Mouse (Mus musculus): ENCODE measurements around the gene Pbx1.
A peak's percentile ranks its signal among the peaks of the same experiment; 100 is the strongest.

Pbx1 gene

GRCm38 (mm10) chr1:168139138-168139682, 292.9 kb downstream of the Pbx1 start:
- DNase-seq, result no peak

- no peak for DNase-seq
These were observed 293.4 kb downstream of the Pbx1 start for GRCm38 (mm10) chr1:168138669-168139068.

GRCm38 (mm10) chr1:168137890-168138289, 294.2 kb downstream of the Pbx1 start:
- no peak for DNase-seq

GRCm38 (mm10) chr1:168135545-168135944, 296.5 kb downstream of the Pbx1 start:
- no peak for DNase-seq

- DNase-seq, result no peak
These were observed 298.4 kb downstream of the Pbx1 start for GRCm38 (mm10) chr1:168133696-168134095.

GRCm38 (mm10) chr1:168128004-168128403, 304.1 kb downstream of the Pbx1 start:
- DNase-seq, result no peak

- no peak for DNase-seq
These were observed 307.2 kb downstream of the Pbx1 start for GRCm38 (mm10) chr1:168124643-168125490.

GRCm38 (mm10) chr1:168118077-168118476, 314.0 kb downstream of the Pbx1 start:
- no peak for DNase-seq

GRCm38 (mm10) chr1:168117367-168117766, 314.7 kb downstream of the Pbx1 start:
- DNase-seq, result no peak

- no peak for DNase-seq
These were observed 322.3 kb downstream of the Pbx1 start for GRCm38 (mm10) chr1:168109797-168110196.

GRCm38 (mm10) chr1:168103821-168104220, 328.2 kb downstream of the Pbx1 start:
- no peak for DNase-seq

GRCm38 (mm10) chr1:168101514-168101913, 330.6 kb downstream of the Pbx1 start:
- no peak for DNase-seq

- no peak for DNase-seq
These were observed 333.3 kb downstream of the Pbx1 start for GRCm38 (mm10) chr1:168098806-168099205.

- no peak for DNase-seq
These were observed 337.4 kb downstream of the Pbx1 start for GRCm38 (mm10) chr1:168094671-168095070.

GRCm38 (mm10) chr1:168093044-168093443, 339.0 kb downstream of the Pbx1 start:
- peak; percentile 32 for DNase-seq

- no peak for DNase-seq
These were observed 340.4 kb downstream of the Pbx1 start for GRCm38 (mm10) chr1:168091627-168092026.

- no peak for DNase-seq
These were observed 343.4 kb downstream of the Pbx1 start for GRCm38 (mm10) chr1:168088680-168089079.

- DNase-seq, result peak; percentile 9
These were observed 352.7 kb downstream of the Pbx1 start for GRCm38 (mm10) chr1:168079394-168079767.

GRCm38 (mm10) chr1:168078746-168079393, 353.2 kb downstream of the Pbx1 start:
- DNase-seq, result no peak

- no peak for DNase-seq
These were observed 360.1 kb downstream of the Pbx1 start for GRCm38 (mm10) chr1:168071974-168072373.

GRCm38 (mm10) chr1:168070273-168070910, 361.7 kb downstream of the Pbx1 start:
- no peak for DNase-seq

- DNase-seq, result no peak
These were observed 362.3 kb downstream of the Pbx1 start for GRCm38 (mm10) chr1:168069740-168070139.
